Mouse (Mus musculus): ENCODE results near the gene Psmb10.

GRCm38 (mm10) chr8:105935105-105935504 is 3.1 kb downstream of the Psmb10 start:
- TF ChIP-seq CTCF (IDR thresholded peaks at IDR 0.05; ENCODE audit: control insufficient read depth, insufficient read depth, insufficient read length) = no peak
- no peak for TF ChIP-seq MYOG (IDR thresholded peaks at IDR 0.05; ENCODE audit: control insufficient read depth, extremely low read depth, insufficient read length)
- no peak for TF ChIP-seq MAX (IDR thresholded peaks at IDR 0.05)
- TF ChIP-seq USF1 (IDR thresholded peaks at IDR 0.05; ENCODE audit: low read depth) = no peak
- TF ChIP-seq MYOD1 (IDR thresholded peaks at IDR 0.05; ENCODE audit: control insufficient read depth, insufficient read length, low read depth) = no peak
- no peak for TF ChIP-seq CEBPB (IDR thresholded peaks at IDR 0.05; ENCODE audit: low read depth)
- no peak for TF ChIP-seq FOSL1 (IDR thresholded peaks at IDR 0.05; ENCODE audit: insufficient read depth, low read length, poor library complexity, severe bottlenecking)

All from C2C12 (cell line).